Mouse (Mus musculus) leukemia stem cell, adult 10-12 weeks (primary cell): ENCODE data around the gene Orc6. TPM values are rescaled to one million over a fixed set of nuclear protein-coding genes. Genes with fewer than 3 reads are reported as not detected.

Experiments used
- polyA plus RNA-seq: library from polyadenylated mRNA; stranded (reverse); fragments of >175 nt; gene quantifications from 2 replicates; pipeline ENCODE4 v1.2.3, GENCODE M21; 2012; ENCODE audit warnings: low replicate concordance

Gene Orc6
- 1.2 and 8.4 TPM in 2 replicates for polyA plus RNA-seq

DNA sequence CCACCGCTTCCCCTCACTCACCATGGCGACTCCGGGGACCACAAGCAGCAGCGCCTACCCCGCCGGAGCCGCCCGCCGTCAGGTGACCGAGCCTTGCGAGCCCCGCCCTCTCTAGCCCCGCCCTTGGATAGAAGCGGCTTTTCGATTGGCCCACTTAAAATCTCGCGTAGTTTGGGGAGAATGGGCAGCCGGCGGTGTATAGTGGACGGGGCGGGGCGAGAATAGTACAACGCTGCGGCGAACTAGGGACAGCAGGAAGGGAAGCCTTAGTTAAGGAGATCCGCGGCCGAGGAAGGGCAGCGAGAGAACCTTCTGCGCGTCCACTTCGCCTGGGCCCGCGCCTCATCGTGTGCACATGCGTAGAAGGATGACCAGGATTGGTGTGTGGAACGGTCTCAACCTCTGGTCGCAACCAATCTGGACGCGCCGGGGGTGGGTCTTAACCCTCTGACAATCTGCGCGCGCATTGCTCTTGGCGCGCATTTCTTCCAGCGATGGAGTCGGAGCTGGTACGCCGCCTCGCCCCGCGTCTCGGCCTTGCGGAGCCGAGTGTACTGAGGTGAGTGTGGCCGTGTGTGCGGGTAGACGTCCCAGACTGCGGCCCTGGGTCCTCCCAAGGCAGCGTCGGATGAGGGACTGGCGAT lies at the start of gene Orc6, which contains the start of gene Vps35:
TSS of gene Orc6 (plus strand) at position 199 of the 644 bp plus-strand sequence.
TSS of gene Vps35 (minus strand) at position 369 of the 644 bp plus-strand sequence.

Other genes starting within 250 kb of the Orc6 start
- gene Fbxw9, start 239.6 kb upstream of the Orc6 start, polyA plus RNA-seq = 8.5 and 14.5 TPM in 2 replicates
- not detected in 2 replicates for gene Gm5741, start 231.7 kb upstream of the Orc6 start, polyA plus RNA-seq
- gene Dhps, start 227.9 kb upstream of the Orc6 start, polyA plus RNA-seq = 54.9 and 75.7 TPM in 2 replicates
- gene Wdr83os, start 218.9 kb upstream of the Orc6 start, polyA plus RNA-seq = 2.5 and 39.0 TPM in 2 replicates
- gene Wdr83, start 218.3 kb upstream of the Orc6 start, polyA plus RNA-seq = 6.1 and 19.9 TPM in 2 replicates
- gene Man2b1, start 216.4 kb upstream of the Orc6 start, polyA plus RNA-seq = 2.8 and 9.6 TPM in 2 replicates
- gene Zfp791, start 176.5 kb upstream of the Orc6 start, polyA plus RNA-seq = 0.08 TPM in 1 of 2 replicates, not detected in the other
- not detected in 2 replicates for gene Cks1brt, start 147.7 kb upstream of the Orc6 start, polyA plus RNA-seq
- gene Olfr371, start 73.6 kb upstream of the Orc6 start, polyA plus RNA-seq = not detected in 2 replicates
- 0.91 and 9.3 TPM in 2 replicates for gene Vps35, start 170 bp downstream of the Orc6 start, polyA plus RNA-seq
- 8.4 and 11.1 TPM in 2 replicates for gene Mylk3, start 86.7 kb downstream of the Orc6 start, polyA plus RNA-seq
- 4.7 and 13.0 TPM in 2 replicates for gene 4921524J17Rik, start 133.2 kb downstream of the Orc6 start, polyA plus RNA-seq
- 1.2 and 6.2 TPM in 2 replicates for gene Gpt2, start 192.9 kb downstream of the Orc6 start, polyA plus RNA-seq